Mouse (Mus musculus) thymus, postnatal 0 days (tissue): ENCODE measurements around the gene Rpa2. TPM values are rescaled to one million over a fixed set of nuclear protein-coding genes. Genes with fewer than 3 reads are reported as not detected.
"Not testable (repeated sequence)": the region's sequence is repeated elsewhere in the genome, so short reads cannot be mapped to it uniquely, and the experiment has no call there.

ENCODE experiments used
- DNase-seq: peaks from one replicate; pipeline ENCODE4 v3.0.0-alpha.2; 2015; ENCODE audit warnings: low spot score
- polyA plus RNA-seq: library from polyadenylated mRNA; unstranded; fragments of >200 nt; fragmentation: Nextera tagmentation; extraction: Ambion mirVana; gene quantifications from 2 replicates; pipeline ENCODE4 v1.2.1, GENCODE M21; 2015

The Rpa2 gene
- polyA plus RNA-seq: 129 and 139 TPM in 2 replicates

DNA sequence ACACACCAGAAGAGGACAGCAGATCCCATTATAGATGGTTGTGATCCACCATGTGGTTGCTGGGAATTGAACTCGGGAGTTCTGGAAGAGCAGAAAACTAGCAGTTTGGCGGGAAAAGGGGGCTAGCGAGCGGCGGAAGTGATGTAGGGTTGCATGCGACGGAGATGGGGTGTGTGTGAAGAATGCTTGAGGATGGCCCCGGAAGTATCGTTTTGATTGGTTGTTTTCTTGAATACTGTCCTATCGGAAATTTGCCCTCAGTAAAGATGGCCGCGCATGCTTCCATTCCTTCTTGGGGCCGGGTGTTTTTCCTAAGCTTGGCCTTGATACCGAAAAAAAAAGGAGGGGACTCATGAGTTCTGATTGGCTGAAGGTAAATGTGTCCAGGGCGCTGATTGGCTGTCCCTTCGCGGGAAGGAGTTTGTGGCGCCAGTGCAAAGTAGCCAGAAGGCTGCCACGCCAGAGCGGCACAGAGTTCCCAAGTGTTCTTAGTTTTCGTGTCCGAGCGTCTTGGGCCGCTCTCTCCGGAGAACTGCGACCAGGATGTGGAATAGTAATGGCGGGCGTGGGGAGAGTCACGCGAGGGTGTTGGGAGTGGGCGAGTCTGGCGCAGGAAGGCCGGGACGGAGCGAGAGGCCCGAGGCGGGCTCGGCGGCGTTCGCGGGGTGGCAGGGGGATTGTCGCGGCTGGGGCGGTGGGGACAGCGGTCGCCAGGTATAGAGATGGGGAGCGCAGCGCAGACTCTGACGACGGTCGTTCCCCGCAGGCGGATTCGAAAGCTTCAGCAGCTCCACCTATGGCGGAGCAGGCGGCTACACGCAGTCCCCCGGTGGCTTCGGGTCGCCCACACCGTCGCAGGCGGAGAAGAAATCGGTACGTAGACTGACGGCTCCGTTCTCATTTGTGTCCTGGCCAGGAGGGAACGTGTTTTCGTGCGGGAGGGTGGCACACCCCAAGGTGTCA, at the start of gene Rpa2:
Rpa2 (plus strand) TSS at position 419 of the 963 bp plus-strand sequence.
- peak; percentile 100 for DNase-seq

DNA sequence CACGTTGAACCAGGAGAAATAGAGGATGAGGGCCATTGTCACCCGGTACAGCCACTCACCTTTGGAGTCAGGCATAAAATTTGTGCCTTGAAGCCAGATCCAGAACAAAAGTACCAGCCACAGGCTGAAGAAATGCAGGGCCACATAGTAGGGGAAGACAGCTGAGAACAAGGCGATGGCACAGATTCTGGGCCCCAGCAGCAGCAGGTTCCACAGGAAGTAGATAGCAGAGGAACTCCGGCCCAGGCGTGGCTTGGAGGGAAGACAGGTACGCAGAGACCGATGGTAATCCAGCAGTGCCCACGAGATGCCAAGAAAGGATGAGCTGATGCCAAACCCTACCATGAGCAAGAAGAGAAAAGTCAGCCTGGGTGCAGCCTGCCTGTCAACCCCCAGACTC, 39.9 kb upstream of the Rpa2 start:
- no peak for DNase-seq

DNA sequence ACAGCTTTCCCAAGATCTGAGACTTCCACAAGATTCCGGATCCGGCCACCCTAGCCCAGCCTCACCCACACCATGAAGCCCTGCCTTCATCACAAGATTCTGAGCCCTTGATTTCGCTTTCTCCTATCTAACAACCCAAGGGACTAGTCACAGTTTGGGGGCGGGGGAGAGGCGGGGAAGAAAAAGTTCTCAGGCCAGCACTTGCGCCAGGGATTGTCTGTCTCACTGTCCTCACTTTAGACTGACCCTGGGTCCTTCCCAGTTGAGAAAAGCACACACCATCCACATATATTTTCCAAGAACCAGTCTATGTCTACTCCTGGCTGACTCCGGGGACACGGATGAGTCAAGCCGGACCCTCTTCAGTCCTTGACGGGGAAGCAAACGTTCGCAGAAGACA, 36.5 kb upstream of the Rpa2 start:
- no peak for DNase-seq

DNA sequence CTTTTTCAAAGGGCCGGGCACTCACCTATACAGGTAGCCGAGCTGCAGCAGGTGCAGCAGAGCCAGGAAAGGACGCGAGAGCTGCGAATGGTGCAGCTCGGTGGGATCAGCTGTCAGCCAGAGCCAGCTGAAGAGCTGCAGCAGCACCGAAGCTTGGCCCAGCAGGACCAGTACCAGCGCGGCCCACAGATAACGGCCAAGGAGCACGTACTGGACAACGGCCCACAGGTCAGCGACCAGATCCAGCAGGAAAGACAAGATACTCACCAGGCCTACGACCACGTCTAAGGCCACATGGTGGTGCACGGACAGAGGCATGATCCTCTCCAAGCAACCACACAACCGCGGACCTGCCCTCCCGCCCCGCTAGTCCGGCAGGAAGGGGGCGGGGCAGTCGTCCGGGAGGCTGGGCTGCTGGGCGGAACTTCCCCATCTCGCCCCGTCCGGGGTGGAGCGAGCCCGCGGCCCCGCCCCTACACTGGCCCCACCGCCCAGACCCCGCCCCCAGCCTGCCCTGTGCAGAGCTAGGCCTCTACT, 35.9 kb upstream of the Rpa2 start, which contains the start of gene Xkr8:
Xkr8 (minus strand) TSS at position 399 of the 537 bp plus-strand sequence.
- peak; percentile 76 for DNase-seq

DNA sequence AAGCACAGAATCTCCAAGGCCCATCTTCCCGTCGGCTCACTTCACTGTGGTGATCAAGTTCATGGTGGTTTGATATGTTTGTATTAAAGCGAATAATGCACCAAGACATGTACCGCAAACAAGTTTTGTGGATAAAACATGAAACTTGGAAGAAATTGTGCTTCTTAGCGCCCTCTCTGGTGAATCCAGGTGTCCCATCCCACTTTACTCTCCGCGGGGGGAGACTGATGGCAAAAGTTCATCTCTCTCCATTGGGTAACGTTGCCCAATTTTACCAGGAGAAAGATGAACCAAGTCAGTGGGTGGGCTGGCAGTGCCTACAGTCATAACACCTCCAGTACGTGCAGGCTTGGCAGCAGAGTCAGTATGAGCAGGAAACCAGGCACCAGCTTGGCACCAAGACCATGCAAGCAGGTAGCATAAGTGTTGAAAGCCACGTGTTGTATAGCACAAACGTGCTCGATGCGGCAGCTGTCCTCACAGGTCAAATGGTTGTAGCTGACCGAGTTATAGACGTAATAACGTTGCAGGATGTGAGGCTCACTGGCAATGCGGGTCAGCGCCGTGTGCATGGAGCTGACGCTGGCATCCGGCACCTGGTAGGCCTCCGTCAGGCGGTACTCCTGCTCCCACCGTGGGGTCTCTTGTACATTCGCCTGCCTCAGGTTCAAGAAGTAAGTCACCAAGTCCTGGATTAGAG, 34.9 kb upstream of the Rpa2 start:
- no peak for DNase-seq

DNA sequence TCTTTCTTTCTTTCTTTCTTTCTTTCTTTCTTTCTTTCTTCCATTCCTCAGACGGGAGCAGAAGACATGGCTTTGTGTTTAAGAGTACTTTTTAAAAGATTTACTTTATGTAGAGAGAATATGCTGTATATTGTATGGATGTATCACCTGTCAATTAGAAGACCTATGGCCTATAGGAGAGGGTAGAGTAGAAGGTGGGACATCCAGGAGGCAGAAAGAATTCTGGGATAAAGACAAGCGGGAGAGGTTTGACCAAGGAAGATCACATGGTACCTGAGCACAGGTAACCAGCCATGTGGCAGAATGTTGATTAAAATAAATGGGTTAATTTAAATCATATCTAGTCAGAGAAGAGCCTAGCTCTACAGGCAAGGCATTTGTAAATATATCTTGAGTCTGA, 33.4 kb upstream of the Rpa2 start:
- no peak for DNase-seq

DNA sequence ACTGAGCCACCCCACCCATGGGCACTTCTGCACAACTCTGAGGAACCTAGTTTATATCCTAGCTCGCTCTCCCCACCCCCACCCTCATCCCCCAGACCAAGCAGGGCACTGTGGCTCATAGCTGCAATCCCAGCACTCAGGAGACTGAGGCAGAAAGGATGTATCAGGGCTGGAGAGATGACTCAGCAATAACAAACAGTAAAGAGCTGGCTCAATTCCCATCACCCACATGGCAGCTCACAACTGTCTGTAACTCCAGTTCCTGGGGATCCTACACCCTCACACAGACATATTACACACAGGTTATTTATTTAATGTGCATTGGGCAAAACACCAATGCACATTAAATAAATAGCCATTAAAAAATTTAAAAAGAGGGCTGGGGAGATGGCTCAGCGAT, 32.7 kb upstream of the Rpa2 start:
- no peak for DNase-seq

DNA sequence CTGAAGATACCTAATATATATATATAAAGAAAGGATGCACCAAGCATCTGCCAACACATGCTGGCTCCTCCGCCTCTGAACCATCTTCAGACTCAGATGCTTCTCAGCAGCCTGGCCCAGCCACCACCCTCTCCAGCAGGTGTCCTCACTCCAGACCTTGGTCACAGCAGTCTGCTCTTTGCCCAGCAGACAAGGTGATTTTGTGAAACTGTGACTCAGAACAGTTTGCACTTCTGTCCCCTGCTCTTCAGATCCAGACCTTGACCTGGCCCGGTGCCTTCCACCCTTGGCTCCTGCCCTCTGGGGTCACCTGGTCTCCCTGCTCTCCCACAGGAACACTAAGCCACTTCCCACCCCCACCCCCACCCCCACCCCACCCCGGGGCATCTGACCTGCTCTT, 32.2 kb upstream of the Rpa2 start:
- DNase-seq: no peak

DNA sequence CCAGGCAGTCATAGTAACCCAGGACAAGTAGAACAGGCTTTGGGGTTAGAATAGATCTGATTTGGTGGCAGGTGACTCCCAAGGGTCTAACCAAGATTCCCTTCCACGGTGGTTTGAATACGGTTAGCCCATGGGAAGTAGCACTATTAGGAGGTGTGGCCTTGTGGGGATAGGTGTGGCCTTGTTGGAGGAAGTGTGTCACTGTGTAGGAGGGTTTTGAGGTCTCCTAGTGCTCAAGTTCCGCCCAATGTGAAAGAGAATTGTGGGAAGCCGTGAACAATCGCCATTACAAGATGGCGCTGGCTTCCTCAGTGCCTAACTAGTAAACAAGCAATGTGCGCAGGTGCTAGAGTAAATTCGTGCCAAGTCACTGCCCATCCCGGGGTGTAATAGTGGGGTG, 31.0 kb upstream of the Rpa2 start:
- DNase-seq: not testable (repeated sequence)

DNA sequence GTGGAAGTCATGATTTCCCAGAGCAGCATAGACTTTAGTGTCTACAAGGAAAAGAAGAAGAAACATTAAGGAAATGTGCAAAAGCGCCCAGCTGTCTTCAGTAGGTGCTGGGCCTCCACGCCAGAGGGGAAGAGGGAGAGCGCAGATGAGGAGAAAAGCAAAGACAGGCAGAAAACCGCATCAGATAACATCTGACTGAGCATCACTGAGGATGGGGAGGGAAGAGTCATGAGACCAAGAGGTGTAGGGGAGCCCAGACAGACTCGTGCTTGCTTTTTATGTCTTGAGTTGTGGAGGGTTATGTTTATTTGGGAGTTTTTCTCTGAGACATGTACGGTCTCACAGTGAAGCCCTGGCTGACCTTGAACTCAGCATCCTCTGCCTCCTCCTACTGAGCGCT, 26.6 kb upstream of the Rpa2 start:
- peak; percentile 25 for DNase-seq

DNA sequence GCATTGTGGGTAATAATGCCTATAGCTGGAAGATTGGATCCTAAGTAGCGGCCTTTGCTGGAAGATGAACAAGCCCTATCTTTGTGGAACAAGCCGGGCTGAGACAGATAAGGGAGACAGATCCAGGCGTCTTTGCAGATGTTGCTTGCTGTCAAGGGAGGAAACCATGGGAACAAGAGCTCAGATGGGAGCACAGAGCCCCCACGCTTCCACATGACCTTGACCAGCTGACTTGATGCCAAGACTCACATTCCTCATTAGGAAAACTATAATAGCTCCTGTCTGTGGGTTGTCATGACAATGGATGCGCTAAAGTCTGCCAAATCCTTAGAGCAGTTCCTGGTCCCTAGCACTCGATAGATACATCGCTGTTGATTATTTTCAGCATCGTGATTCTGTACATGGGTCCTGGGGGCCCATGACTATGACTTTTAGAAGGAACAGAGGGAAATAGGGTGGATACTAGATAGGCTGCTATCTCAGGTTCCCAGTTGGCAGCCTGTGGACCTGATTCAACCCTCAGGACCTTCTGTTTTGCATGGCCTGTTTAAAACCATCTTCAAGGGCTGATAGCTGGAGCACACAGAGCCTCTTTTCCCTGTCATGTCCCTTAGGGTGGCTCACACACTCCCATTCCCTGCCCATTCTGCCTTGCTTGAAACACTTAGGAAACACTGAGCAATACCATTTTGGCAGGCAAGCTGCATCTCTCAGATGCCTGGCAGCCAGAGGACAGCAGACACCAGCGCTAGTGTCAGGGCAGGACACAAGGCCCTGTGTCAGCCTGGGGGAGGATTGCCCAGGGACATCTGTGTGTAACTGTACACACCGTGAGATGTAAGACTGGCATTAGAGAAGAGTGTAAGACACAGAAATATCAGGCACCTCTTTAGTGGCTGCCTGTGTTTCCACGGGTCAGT, 23.9 kb upstream of the Rpa2 start:
- no peak for DNase-seq

DNA sequence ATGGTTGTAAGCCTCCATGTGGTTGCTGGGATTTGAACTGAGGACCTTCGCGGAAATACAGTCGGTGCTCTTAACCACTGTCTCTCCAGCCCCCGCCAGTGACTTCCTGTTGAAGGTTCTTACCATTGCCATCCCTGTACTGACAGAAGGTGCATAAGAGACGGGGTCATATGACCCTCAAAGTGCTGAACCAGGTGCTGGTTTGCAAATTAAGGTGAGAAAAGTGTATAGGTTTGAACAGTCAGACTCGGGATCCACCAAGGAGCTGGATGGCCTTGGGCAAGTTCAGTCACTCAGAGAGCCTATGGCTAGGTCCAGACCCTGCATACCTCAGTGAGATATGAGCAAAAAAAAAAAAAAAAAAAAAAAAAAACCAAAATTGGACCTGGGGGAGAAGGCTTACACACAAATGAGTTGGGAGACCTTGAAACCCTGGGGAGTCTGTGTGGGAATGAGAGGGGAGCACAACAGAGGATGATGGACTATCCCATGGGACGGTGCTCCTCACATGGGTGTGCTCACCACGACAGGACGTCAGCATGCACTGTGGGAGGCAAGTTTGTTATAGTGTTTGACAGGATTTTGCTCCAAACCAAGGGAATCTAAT, 21.1 kb upstream of the Rpa2 start:
- DNase-seq: peak; percentile 39

DNA sequence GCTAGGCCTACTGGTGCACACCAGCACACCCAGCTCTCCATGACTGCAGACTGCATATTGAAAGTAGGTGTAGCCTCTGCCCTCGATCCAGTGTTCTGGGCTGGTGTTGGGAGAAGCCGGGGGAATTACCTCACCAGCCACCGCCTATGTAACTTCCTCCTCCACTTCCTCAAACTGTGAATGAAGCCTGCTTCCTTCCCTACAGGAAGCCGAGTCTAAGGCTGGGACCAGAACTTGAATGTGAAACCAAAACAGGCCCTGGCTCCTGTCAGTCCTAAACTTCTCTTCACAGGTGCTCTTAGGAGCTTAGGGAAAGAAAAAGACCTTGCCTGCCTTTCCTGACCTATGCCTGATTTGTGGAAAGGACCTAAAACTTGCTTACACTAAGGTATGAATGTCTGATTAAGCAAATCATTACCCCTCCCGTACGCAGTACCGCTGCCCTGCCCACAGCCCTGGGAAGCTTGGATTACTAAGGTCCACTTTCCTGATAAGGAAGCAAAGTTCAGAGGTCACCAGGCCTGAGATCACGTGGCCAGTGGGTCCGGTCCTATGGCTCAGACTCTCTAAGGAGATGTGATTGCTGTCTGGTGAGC, 20.4 kb upstream of the Rpa2 start:
- peak; percentile 43 for DNase-seq

DNA sequence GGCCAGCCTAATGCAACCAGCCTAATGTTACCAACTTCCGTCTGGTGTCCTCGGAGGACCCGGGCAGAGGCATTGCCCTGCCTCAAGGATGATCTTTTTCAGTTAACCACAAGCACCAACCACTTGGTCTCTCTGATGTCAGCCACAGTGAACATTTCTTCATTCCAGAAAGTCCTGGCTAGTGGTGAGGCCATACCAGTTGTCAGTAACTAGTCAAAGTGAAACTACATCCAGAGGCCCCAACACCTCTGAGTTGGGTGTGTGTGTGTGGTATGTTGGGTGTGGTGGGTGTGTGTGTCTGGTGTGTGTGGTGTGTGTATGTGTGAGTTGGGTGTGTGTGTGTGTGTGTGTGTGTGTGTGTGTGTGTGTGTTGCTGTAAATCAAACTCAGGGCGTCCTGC, 19.4 kb upstream of the Rpa2 start:
- no peak for DNase-seq

DNA sequence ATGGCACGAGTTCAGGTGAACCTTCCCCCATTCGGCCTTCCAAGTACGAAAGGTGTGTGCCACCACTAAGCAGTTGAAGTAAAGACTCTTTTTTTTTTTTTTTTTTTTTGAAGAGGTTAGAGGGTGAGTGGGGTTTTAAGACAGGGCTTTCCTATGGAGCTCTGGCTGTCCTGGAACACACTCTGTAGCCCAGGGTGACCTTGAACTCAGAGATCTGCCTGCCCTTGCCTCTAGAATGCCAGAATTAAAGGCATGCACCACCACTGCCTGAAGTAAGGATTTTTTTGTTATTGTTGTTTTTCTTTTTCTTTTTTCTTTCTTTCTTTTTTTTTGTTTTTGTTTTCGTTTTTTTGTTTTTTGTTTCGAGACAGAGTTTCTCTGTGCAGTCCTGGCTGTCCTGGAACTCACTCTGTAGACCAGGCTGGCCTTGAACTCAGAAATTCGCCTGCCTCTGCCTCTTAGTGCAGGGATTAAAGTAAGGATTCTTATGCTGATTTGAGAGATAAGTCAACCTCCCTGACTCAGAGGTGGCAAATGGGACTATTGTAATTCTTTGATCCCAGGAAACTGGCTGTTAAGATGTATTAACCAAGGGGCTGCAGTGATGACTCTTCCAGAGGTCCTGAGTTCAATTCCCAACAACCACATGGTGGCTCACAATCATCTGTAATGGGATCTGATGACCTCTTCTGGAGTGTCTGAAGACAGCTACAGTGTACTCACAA, 18.7 kb upstream of the Rpa2 start:
- no peak for DNase-seq

DNA sequence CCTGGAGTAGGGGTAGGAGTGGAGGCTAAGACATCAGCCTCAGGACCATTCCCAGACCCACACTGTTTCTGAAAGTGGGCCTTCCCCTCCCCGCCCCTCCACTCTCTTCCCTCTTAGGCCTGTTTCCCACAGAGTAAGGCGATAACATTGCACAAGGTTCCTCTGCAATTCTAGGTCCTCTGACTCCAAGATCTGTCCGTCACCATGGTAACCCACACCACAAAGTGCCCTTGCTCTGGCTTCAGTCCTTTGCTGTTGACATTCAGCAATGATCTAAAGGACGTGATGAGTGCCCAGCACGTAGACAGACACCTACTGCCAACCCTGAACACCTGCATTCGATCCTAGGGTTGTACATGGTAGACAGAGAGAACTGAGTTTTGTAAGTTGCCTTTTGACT, 15.1 kb upstream of the Rpa2 start:
- no peak for DNase-seq

DNA sequence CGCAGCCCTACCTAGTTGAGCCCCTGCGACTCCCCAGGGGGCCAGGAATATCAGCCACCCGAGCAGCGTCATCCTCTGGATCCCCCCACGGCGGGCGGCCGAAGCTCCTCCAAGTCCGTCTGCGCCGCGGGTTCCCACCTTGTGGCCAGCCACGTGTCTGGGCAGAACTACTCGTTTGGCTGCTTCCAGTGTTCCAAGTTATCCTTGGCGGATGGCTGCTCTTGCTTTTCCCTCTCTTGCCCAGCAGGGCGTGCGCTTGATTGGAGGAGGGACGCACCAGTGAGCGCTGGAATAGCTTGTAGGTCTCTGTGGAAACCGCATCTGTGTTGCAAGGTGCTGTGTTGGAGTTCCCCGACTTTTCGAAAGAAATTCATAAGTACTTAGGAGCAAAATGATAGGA, 11.2 kb upstream of the Rpa2 start, which contains the start of gene Smpdl3b:
Smpdl3b (minus strand) TSS at position 279 of the 400 bp plus-strand sequence.
- DNase-seq: no peak

DNA sequence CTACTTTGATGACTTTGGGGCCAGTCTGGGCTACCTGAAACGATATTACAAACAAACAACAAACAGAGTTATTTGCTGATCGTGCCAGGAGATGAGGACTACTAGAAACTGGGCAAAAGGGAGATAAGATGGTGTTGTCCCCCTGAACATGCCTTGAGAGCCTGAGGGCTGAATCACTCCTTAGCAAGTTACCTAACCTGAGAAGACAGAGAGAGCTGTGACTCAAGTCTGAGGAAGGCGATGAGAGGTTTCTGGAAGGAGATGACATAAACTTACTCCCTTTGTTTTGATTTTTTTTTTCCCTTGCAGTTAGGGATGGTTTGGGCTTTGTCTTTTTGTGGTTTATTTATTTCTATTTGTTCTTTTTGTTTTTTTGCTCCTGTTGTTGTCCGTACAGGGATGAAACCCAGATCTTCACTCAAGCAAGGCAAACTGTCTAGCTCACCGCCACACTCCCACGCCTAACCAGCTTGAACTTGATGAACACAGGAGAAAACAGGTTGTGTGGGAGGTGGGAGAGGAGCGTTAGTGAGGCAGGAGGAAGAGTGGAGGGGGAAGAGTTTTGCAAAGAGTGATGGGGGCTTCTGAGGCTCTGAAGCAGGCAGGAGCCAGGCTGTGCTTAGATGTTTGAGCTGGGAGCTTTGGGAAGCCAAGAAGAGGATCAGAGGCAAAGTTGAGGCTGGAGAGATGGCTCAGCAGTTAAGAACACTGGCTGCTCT, 10.3 kb upstream of the Rpa2 start:
- DNase-seq: no peak

DNA sequence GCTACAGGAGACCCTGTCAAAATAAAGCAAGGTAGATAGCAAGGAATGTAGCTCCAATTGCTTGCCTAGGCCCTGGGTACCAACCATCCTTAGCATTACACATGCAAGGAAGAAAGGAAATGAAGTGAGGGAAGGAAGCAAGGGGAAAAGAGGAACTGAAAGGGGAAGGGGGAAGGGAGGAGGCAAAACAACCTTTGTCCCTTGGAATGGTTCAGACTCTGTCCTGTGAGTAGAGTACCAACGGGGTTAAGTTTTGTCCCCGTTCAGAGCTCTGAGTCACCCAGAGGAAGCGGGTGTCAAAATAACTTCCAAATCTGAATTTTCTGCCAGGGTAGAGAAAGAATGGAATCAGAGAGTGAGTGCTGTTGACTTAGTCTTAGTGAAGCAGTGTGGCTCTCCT, 7.8 kb upstream of the Rpa2 start:
- no peak for DNase-seq
